Mouse (Mus musculus) frontal cortex, adult 2 months (tissue): ENCODE results near the gene Pdss2. TPM values are rescaled to one million over a fixed set of nuclear protein-coding genes. Genes with fewer than 3 reads are reported as not detected.

Experiments
- DNase-seq, 2 experiments: peaks; one replicate each; pipeline ENCODE4 v3.0.0; 2022; ENCODE audit warnings: low spot score in 1 of 2; ENCODE audit errors: extremely low spot score in 1 of 2
- polyA plus RNA-seq: library from polyadenylated mRNA; depleted of rRNA; stranded (reverse); fragments of >200 nt; gene quantifications from 2 replicates; pipeline ENCODE4 v1.2.3, GENCODE M21; 2012

Pdss2 gene
- polyA plus RNA-seq, 1 experiment, result 12.6 TPM

DNA sequence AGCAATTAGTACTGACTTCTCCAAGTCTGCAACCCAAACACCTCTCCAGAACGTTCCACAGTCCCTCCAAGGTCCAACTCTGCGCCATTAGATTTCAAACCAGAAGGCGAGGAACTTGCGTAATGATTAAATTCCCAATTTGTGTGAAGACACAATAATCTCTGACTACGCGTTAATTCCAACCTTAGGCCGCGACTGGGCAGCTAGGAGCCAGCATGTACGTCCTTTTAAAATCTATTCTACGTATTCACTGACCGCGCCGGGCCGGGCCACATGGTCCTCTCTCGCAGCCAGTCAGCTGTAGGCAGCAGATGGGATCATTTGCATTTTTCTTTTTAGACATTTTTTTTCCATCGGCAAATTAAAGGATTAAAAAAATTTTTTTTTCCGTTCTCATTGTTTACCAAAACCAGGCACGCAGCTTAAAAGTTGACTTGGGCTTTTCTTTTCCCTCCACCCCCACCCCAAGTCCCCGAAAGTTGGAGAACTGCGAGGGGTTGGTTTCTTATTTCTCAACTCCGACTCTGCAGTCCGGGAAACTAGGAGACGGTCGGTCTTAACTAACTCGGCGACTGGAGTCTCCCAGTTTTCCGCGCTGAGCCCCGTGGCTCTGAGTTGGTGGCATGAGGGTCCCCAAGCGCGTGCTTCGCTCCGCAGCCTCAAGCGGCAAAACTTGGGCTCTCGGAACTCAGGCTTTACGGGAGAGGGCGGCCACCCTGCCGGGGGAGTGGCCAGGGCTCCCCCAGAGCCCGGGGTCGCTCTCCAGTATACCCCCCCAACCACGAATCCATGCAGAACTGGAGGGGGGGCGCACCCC, 256.8 kb downstream of the Pdss2 start:
- DNase-seq, result peak in 1 of 2 experiments; percentile 54

DNA sequence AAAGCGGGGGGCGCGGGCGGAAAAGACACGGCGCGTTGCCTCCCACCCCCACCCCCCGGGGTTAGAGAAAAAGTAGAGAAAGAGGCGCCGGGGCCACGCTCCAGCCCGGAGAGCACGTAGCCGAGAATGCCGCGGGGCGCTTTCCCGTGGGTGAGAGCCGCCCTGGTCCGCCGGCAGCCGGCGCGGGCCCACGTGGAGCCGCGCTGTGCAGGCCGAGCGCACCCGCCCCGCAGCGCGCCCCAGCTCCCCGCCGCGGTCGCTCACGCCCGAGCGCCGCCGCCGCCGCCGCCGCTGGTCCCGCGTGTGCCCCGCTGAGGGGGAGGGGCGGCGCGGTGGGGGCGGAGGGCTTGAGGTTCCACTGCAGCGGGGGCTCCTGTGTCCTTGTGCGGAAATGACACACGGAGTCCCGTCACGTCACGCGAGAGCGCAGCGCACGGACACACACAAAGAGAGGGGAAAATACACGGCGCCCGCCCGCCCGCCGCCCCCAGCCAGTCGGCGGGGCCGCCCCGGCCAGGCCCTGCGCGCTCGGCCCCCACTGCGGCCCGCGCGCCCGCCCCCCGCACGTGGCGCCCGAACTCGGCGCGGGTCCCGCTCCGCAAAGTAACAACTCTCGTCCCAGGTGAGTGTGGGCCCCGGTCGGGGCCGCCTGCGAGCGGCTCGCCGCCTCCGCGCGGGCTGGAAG, 257.6 kb downstream of the Pdss2 start, which contains the start of gene Bend3:
TSS of gene Bend3 (plus strand) at position 81 of the 685 bp plus-strand sequence.
- DNase-seq, result peak in 1 of 2 experiments; percentile 45

- peak in 1 of 2 experiments; percentile 73 for DNase-seq
Observed at GRCm38 (mm10) chr10:43479436-43480157, 258.3 kb downstream of the Pdss2 start.

DNA sequence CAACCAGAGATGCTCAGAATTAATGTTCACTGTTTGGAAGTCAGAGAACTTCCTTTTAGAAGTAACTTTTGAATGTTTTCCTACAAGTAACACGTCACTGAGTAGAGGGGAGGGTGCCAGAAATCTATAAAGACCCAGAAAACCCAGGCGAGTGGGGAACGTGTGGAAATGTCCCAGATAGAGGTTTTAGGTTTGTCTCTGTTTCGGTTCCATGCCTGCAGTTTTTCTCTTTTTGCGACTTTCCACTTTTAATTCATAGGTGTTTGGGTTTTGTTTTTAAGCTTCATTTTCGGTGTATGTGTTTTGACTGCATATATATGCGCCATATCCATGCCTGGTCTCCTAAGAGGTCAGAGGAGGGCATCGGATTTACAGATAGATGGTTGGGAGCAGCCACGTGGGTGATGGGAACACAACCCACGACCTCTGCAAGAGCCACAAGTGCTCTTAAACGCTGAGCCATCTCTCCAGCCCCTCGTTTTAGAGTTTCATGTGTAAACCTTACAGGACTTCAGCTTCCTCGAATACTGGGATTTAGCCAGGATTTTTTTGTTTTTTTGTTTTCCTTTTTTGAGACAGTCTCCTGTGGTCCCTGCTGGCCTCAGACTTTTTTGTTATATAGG, 259.1 kb downstream of the Pdss2 start:
- DNase-seq, result no peak

DNA sequence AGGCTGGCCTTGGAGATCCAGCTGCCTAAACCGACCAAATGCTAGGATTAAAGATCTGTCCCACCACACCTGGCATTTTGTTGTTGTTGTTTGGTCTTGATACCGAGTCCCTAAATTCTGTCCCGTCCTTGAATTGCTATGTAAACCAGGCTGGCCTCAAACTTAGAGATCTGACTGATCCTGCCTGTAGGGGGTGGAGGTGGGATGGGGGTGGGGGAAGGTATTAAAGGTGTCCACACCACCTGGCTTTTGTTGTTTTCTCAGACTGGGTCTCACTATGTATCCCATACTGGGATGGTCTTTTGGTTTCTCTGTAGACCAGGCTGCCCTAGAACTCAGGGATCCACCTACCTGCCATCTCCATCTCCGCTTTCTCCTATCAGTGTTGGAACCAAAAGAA, 259.9 kb downstream of the Pdss2 start:
- DNase-seq, result no peak

DNA sequence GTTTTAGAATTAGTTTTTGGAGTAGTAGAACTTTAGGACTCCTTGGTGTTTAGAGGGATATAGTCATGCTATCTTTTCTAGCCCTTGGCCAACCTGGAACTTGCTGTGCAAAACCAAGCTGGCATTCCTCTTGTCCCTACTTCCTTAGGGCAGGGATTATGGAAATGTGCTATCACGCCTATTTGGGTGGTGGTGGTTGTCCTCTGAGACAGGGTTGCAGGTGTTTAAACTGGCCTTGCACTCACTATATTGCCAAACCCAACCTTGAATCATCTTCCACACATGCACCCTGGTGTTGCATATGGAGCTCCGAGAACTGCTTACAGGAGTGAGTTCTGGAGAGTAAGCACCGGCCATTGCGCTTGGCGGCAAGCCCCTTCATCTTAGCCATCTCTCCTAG, 260.7 kb downstream of the Pdss2 start:
- DNase-seq, result no peak

GRCm38 (mm10) chr10:43483426-43483995, 262.2 kb downstream of the Pdss2 start:
- DNase-seq, result no peak

DNA sequence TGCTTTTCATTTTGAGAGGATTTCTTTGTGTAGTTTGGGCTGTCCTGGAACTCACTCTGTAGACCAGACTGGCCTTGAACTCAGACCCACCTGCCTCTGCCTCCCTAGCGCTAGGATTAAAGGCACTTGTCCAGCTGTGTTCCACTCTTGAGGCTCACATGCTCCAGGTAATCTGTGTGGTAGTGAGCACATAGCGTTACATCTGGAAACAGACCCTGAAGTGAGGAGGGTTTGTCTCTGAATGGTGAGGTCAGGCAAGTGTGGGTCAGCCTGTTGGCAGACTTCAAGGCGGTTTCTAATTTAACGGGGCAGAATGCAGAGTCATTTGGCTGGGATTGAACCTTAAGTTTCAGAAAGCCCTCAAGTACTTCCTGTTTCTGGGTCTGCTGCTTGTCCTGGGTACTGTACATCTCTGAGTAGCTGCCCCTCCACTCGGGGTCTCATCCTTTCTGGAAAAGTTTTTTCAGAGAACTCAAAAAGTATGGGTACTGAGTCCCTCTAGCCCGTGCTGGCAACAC, 264.5 kb downstream of the Pdss2 start:
- no peak for DNase-seq

DNA sequence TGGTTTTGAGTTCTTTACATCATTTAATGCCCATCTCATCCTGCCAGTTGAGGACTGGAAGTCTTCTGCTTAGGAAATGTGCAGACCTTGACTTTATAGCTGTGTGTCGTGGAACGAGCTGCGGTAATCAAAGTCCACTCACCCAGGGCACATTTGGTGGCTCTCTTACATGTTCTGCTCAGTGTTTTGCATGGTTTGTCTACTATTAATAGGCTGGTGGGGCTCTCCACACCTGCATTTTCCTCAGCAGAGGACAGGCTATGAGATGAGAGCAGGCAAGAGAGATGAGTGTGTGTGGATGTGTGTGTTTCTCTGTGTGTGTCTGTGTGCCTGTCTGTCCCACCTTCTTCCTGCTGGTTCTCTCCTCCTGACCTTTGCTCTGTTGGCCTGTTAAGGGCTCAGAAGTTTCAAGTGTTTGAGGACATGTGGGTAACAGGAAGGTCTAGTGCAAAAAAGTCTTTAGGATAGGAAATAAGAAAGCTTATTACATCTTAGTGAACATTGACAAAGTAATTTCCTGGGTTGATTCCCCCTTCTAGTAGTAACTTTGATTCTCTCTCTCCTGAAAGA, 266.2 kb downstream of the Pdss2 start:
- DNase-seq, result no peak

DNA sequence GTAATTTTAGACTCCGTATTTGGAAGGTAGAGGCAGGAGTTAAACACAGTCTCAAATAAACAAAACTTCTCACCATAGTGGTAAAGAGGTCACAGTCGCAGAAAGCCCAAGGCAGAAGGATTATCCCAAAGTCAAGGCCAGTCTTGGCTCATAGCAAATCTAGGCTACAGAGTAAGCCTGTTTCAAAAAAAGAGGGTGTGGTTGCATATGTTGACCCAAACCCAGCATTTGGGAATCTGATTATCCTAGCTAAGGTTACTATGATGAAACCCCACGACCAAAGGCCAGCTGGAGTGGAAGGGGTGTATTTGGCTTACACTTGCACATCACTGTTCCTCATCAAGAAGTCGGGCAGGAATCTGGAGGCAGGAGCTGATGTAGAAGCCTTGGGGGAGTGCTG, 267.0 kb downstream of the Pdss2 start:
- no peak for DNase-seq

GRCm38 (mm10) chr10:43489139-43489538, 267.9 kb downstream of the Pdss2 start:
- DNase-seq, result no peak

DNA sequence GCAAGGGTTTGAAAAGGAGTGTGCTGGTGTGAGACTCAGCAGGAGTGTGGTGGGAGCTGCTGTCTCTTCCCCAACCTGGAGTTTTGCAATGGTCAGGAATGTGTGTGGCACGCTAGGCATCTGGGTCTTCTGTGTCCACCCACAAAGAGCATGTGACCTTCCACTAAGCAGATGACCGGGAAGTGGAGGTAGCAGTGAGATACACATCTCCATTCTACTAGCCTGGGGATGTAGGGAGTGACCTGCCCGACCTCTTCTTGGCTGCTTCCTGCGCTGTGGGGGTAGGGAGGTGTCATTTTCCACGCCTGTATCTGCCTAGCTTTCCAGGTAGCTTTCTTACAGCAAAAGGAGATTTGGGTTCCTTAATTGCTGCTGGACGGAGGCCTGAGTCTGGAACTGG, 268.3 kb downstream of the Pdss2 start:
- no peak for DNase-seq

GRCm38 (mm10) chr10:43490034-43490433, 268.7 kb downstream of the Pdss2 start:
- DNase-seq, result no peak

GRCm38 (mm10) chr10:43490846-43491245, 269.6 kb downstream of the Pdss2 start:
- no peak for DNase-seq

DNA sequence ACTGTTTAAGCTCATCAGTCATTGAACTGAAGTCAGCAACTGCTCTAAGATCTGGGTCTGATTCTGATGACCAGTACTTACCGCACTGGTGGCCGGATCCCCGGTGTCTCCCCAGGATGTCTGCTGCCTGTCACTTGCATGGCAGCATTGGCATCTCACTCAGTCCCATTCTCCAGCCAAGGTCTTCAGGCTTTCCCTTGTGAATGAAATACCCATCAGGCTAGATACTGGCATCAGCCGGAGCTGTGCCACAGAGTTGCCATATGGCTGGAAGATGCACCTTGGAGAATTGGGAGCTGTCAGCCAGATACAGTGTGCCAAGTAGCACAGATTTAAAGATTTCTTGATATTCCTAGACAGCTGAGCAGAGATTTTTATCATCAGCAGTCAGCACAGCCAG, 281.3 kb downstream of the Pdss2 start:
- DNase-seq, result no peak

- no peak for DNase-seq
Observed at GRCm38 (mm10) chr10:43504291-43504690, 283.0 kb downstream of the Pdss2 start.

GRCm38 (mm10) chr10:43507051-43507450, 285.8 kb downstream of the Pdss2 start:
- DNase-seq, result no peak

DNA sequence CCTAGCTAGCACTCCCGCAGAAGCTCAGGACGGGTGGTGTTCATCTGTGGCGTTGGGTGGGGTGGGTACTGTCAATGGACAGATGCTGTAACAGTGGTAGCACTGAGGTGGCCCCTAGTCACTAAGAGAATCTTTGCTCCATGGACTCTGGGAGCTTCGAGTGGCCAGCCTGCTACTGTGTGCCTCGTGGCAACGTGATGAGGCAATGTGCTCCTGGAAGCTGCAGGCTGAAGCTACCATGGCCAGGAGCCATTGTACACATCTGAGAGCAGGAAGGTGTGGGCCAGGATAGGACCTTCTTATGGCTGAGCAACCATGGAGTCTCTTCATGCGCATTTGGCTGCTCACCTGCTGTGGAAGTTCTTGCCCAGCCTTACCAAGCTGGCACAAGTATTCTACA, 287.9 kb downstream of the Pdss2 start:
- DNase-seq, result no peak

- DNase-seq, result no peak
Observed at GRCm38 (mm10) chr10:43512976-43513375, 291.7 kb downstream of the Pdss2 start.
